Mouse (Mus musculus): ENCODE results near the gene Ptprn2. TPM values are rescaled to one million over a fixed set of nuclear protein-coding genes. Genes with fewer than 3 reads are reported as not detected.

Gene Ptprn2
- polyA plus RNA-seq, 1 experiment from 2014 or later: 15.8 TPM

GRCm38 (mm10) chr12:116598123-116599005 is 112.8 kb downstream of the Ptprn2 start:
- Histone ChIP-seq H3K4me2 (ENCODE audit: low read length) (no peak overlapping the region), H3K9me3 (ENCODE audit: control insufficient read depth, low read length) (no peaks in the 10 kb centered on the region), H3K27me3 (ENCODE audit: control insufficient read depth, insufficient read depth, low read length) (no peaks in the 10 kb centered on the region), H3K36me3 (ENCODE audit: control insufficient read depth, insufficient read depth, low read length) (no peaks in the 10 kb centered on the region), H3K27ac (replicated peaks; ENCODE audit: low read depth, low read length) (peak overlapping the region; percentile 75), H3K4me1 (ENCODE audit: control insufficient read depth, insufficient read depth, low read length) (peaks cover 35% of the 10 kb centered on the region), H3K4me3 (replicated peaks; ENCODE audit: low read depth, low read length) (no peak overlapping the region), H3K9ac (replicated peaks; ENCODE audit: low read length) (no peak overlapping the region)
- WGBS: 62% methylated on average over 8 of the region's 8 CpGs
- ATAC-seq (ENCODE audit: low FRiP score, low TSS enrichment) (no peak), DNase-seq (peak; percentile 56)

- Histone ChIP-seq H3K27me3 (ENCODE audit: control insufficient read depth, insufficient read depth, low read length) (no peaks in the 10 kb centered on the region), H3K27ac (replicated peaks; ENCODE audit: low read depth, low read length) (peak overlapping the region; percentile 84), H3K4me3 (replicated peaks; ENCODE audit: low read depth, low read length) (no peak overlapping the region), H3K4me2 (ENCODE audit: low read length) (peak overlapping the region; percentile 29), H3K9me3 (ENCODE audit: control insufficient read depth, low read length) (no peaks in the 10 kb centered on the region), H3K4me1 (ENCODE audit: control insufficient read depth, insufficient read depth, low read length) (peaks cover 35% of the 10 kb centered on the region), H3K36me3 (ENCODE audit: control insufficient read depth, insufficient read depth, low read length) (no peaks in the 10 kb centered on the region), H3K9ac (replicated peaks; ENCODE audit: low read length) (no peak overlapping the region)
- peak; percentile 87 for ATAC-seq (ENCODE audit: low FRiP score, low TSS enrichment)
- peak; percentile 92 for DNase-seq
- WGBS: 21% methylated on average over 1 of the region's 1 CpGs
Measured at GRCm38 (mm10) chr12:116599537-116599936, 114.0 kb downstream of the Ptprn2 start.

DNA sequence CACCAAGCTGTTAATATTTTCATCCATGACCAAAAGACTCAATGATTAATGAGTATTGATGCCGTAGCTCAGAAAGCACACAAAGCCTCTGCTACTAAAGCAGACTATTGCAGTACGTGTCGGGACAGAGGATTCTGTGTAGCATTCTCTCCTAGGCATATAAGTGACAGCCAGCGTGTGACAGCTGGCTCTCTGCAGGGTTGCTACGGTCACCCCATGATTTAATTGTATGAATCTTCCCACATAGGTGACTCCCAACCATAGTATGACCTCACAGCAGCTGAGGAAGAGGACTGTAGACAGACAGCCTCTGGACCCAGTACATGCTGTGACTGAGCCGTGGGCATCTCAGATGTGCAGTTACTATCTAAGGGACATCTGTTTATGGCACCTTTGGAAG is 114.5 kb downstream of the Ptprn2 start:
- no peaks in the 10 kb centered on the region for H3K27me3 ChIP-seq (ENCODE audit: control insufficient read depth, insufficient read depth, low read length)
- ATAC-seq (ENCODE audit: low FRiP score, low TSS enrichment) (peak; percentile 39; the same call in 1 of the 2 replicates), DNase-seq (peak; percentile 51)
- no peaks in the 10 kb centered on the region for H3K36me3 ChIP-seq (ENCODE audit: control insufficient read depth, insufficient read depth, low read length)
- no peaks in the 10 kb centered on the region for H3K9me3 ChIP-seq (ENCODE audit: control insufficient read depth, low read length)
- no peak overlapping the region for H3K9ac ChIP-seq (replicated peaks; ENCODE audit: low read length)
- H3K4me3 ChIP-seq (replicated peaks; ENCODE audit: low read depth, low read length): no peak overlapping the region
- H3K27ac ChIP-seq (replicated peaks; ENCODE audit: low read depth, low read length): peak overlapping the region; percentile 84
- peaks cover 35% of the 10 kb centered on the region for H3K4me1 ChIP-seq (ENCODE audit: control insufficient read depth, insufficient read depth, low read length)
- WGBS: 33% methylated on average over 6 of the region's 6 CpGs
- peak overlapping the region; percentile 13; the same call in 1 of the 2 replicates for H3K4me2 ChIP-seq (ENCODE audit: low read length)

DNA sequence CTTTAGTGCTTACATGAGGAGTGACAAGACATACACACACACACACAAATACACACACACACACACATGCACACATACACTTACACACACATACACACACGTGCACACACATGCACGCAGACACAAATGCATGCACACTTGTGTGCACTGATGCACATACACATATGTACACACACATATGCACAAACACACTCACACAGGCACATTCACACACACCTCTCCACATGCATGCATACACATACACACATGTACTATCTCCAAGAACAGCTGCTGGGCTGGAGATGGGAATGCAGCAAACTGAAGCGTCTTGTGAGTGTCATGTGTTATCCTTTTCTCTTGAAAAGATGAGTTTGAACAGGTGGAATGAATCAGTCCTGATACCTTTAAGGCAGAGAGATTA is 115.9 kb downstream of the Ptprn2 start:
- no peaks in the 10 kb centered on the region for H3K9me3 ChIP-seq (ENCODE audit: control insufficient read depth, low read length)
- no peaks in the 10 kb centered on the region for H3K27me3 ChIP-seq (ENCODE audit: control insufficient read depth, insufficient read depth, low read length)
- no peak overlapping the region for H3K4me2 ChIP-seq (ENCODE audit: low read length)
- peaks cover 35% of the 10 kb centered on the region for H3K4me1 ChIP-seq (ENCODE audit: control insufficient read depth, insufficient read depth, low read length)
- WGBS: 92% methylated on average over 3 of the region's 3 CpGs
- ATAC-seq (ENCODE audit: low FRiP score, low TSS enrichment) (no peak), DNase-seq (no peak)
- H3K4me3 ChIP-seq (replicated peaks; ENCODE audit: low read depth, low read length): no peak overlapping the region
- H3K36me3 ChIP-seq (ENCODE audit: control insufficient read depth, insufficient read depth, low read length): no peaks in the 10 kb centered on the region
- H3K9ac ChIP-seq (replicated peaks; ENCODE audit: low read length): no peak overlapping the region
- no peak overlapping the region for H3K27ac ChIP-seq (replicated peaks; ENCODE audit: low read depth, low read length)

- H3K36me3 ChIP-seq (ENCODE audit: control insufficient read depth, insufficient read depth, low read length): no peaks in the 10 kb centered on the region
- 76% methylated on average over 5 of the region's 5 CpGs for WGBS
- no peak for ATAC-seq (ENCODE audit: low FRiP score, low TSS enrichment)
Measured at GRCm38 (mm10) chr12:116601921-116602320, 116.4 kb downstream of the Ptprn2 start.

GRCm38 (mm10) chr12:116608598-116608997 is 123.1 kb downstream of the Ptprn2 start:
- Histone ChIP-seq H3K36me3 (ENCODE audit: control insufficient read depth, insufficient read depth, low read length) (no peaks in the 10 kb centered on the region), H3K4me3 (replicated peaks; ENCODE audit: low read depth, low read length) (no peak overlapping the region), H3K27me3 (ENCODE audit: control insufficient read depth, insufficient read depth, low read length) (no peaks in the 10 kb centered on the region), H3K9ac (replicated peaks; ENCODE audit: low read length) (no peak overlapping the region), H3K27ac (replicated peaks; ENCODE audit: low read depth, low read length) (no peak overlapping the region), H3K9me3 (ENCODE audit: control insufficient read depth, low read length) (no peaks in the 10 kb centered on the region), H3K4me2 (ENCODE audit: low read length) (no peak overlapping the region), H3K4me1 (ENCODE audit: control insufficient read depth, insufficient read depth, low read length) (no peaks in the 10 kb centered on the region)
- no peak for DNase-seq
- ATAC-seq (ENCODE audit: low FRiP score, low TSS enrichment): no peak
- WGBS: 91% methylated on average over 6 of the region's 6 CpGs

More at GRCm38 (mm10) chr12:116601921-116602320, 116.4 kb downstream of the Ptprn2 start:
- Histone ChIP-seq H3K4me3 (replicated peaks; ENCODE audit: low read depth, low read length) (no peak overlapping the region), H3K9me3 (ENCODE audit: control insufficient read depth, low read length) (no peaks in the 10 kb centered on the region), H3K27ac (replicated peaks; ENCODE audit: low read depth, low read length) (no peak overlapping the region), H3K9ac (replicated peaks; ENCODE audit: low read length) (no peak overlapping the region), H3K4me2 (ENCODE audit: low read length) (no peak overlapping the region), H3K27me3 (ENCODE audit: control insufficient read depth, insufficient read depth, low read length) (no peaks in the 10 kb centered on the region), H3K4me1 (ENCODE audit: control insufficient read depth, insufficient read depth, low read length) (peaks cover 35% of the 10 kb centered on the region)
- no peak for DNase-seq

DNA sequence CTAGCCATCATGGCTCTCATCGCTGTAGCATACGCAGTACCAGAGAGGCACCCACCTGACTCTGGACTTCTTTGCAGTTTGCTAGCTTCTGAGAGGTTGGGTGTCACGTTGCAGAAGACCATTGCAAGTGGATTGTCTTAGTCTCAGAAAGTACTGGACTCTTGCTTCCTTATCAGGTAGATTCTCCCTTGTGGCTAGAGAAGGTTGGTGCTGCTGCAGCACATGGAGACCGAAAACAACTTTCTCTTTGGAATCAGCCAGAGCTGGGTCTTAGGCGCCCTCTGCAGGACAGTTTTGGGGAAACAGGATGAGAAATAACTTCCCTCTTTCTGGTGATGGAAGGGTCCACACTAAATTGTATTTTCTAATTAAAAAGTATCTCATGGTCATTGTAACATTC is 134.3 kb downstream of the Ptprn2 start:
- peak; percentile 59; the same call in 1 of the 2 replicates for ATAC-seq (ENCODE audit: low FRiP score, low TSS enrichment)
- DNase-seq: peak; percentile 90
- Histone ChIP-seq H3K9ac (replicated peaks; ENCODE audit: low read length) (no peak overlapping the region), H3K4me3 (replicated peaks; ENCODE audit: low read depth, low read length) (no peak overlapping the region), H3K27ac (replicated peaks; ENCODE audit: low read depth, low read length) (no peak overlapping the region), H3K4me2 (ENCODE audit: low read length) (no peak overlapping the region), H3K9me3 (ENCODE audit: control insufficient read depth, low read length) (no peaks in the 10 kb centered on the region), H3K4me1 (ENCODE audit: control insufficient read depth, insufficient read depth, low read length) (no peaks in the 10 kb centered on the region), H3K27me3 (ENCODE audit: control insufficient read depth, insufficient read depth, low read length) (no peaks in the 10 kb centered on the region), H3K36me3 (ENCODE audit: control insufficient read depth, insufficient read depth, low read length) (no peaks in the 10 kb centered on the region)
- WGBS: 43% methylated on average over 5 of the region's 5 CpGs

GRCm38 (mm10) chr12:116620299-116620698 is 134.8 kb downstream of the Ptprn2 start:
- no peaks in the 10 kb centered on the region for H3K27me3 ChIP-seq (ENCODE audit: control insufficient read depth, insufficient read depth, low read length)
- H3K4me3 ChIP-seq (replicated peaks; ENCODE audit: low read depth, low read length): no peak overlapping the region
- peak; percentile 28; the same call in 1 of the 2 replicates for ATAC-seq (ENCODE audit: low FRiP score, low TSS enrichment)
- H3K4me2 ChIP-seq (ENCODE audit: low read length): no peak overlapping the region
- no peaks in the 10 kb centered on the region for H3K9me3 ChIP-seq (ENCODE audit: control insufficient read depth, low read length)
- DNase-seq: no peak
- no peak overlapping the region for H3K9ac ChIP-seq (replicated peaks; ENCODE audit: low read length)
- no peak overlapping the region for H3K27ac ChIP-seq (replicated peaks; ENCODE audit: low read depth, low read length)
- WGBS: 69% methylated on average over 3 of the region's 3 CpGs
- no peaks in the 10 kb centered on the region for H3K36me3 ChIP-seq (ENCODE audit: control insufficient read depth, insufficient read depth, low read length)
- no peaks in the 10 kb centered on the region for H3K4me1 ChIP-seq (ENCODE audit: control insufficient read depth, insufficient read depth, low read length)
